Mouse (Mus musculus) limb, embryonic 14.5 days (tissue): Measurements from ENCODE around the gene Igf2bp1. TPM values are rescaled to one million over a fixed set of nuclear protein-coding genes. Genes with fewer than 3 reads are reported as not detected.

Experiments
- ATAC-seq: fragments of 200-750 bp; cut with Nextera tagmentation; 2 replicates; pipeline ENCODE4 v1.8.0; 2017; ENCODE audit warnings: low read depth, moderate number of reproducible peaks, moderate TSS enrichment; ENCODE audit not compliant: low FRiP score
- DNase-seq: peaks from one replicate; pipeline ENCODE4 v3.0.0-alpha.2; 2015; ENCODE audit warnings: low spot score
- H3K27ac ChIP-seq: fragments of 300-500 bp; sonication (generic); replicated peaks from 2 replicates; pipeline ENCODE4 v1.5.1; 2014; ENCODE audit warnings: low read depth, mild to moderate bottlenecking, low read length, moderate library complexity, mixed read lengths
- H3K27me3 ChIP-seq: fragments of 300-500 bp; sonication (generic); 2 replicates; pipeline ENCODE4 v1.6.1; 2014; ENCODE audit warnings: low read length, mixed read lengths; ENCODE audit not compliant: control insufficient read depth, insufficient read depth
- H3K36me3 ChIP-seq: fragments of 300-500 bp; sonication (generic); 2 replicates; pipeline ENCODE4 v1.6.1; 2014; ENCODE audit warnings: mild to moderate bottlenecking, low read length, moderate library complexity, mixed read lengths; ENCODE audit not compliant: control insufficient read depth, insufficient read depth
- H3K4me1 ChIP-seq: fragments of 300-500 bp; sonication (generic); 2 replicates; pipeline ENCODE4 v1.6.1; 2014; ENCODE audit warnings: antibody characterized with exemption, low read length, mixed read lengths; ENCODE audit not compliant: control insufficient read depth, insufficient read depth
- H3K4me2 ChIP-seq: fragments of 300-500 bp; sonication (generic); replicated peaks from 2 replicates; pipeline ENCODE4 v1.6.1; 2014; ENCODE audit warnings: low read depth, mild to moderate bottlenecking, low read length, moderate library complexity; ENCODE audit not compliant: severe bottlenecking
- H3K4me3 ChIP-seq: fragments of 300-500 bp; sonication (generic); replicated peaks from 2 replicates; pipeline ENCODE4 v1.5.1; 2014; ENCODE audit warnings: low read length
- H3K9ac ChIP-seq: fragments of 300-500 bp; sonication (generic); 2 replicates; pipeline ENCODE4 v1.6.1; 2014; ENCODE audit warnings: mild to moderate bottlenecking, low read depth, low read length, moderate library complexity; ENCODE audit not compliant: severe bottlenecking
- H3K9me3 ChIP-seq: fragments of 300-500 bp; sonication (generic); 2 replicates; pipeline ENCODE4 v1.6.1; 2016; ENCODE audit warnings: low read length; ENCODE audit not compliant: control insufficient read depth
- POLR2A ChIP-seq: fragments of 200-500 bp; IDR thresholded peaks from 2 replicates; pipeline ENCODE4 v1.8.0; 2012; ENCODE audit warnings: inconsistent platforms, mild to moderate bottlenecking, moderate library complexity, borderline replicate concordance; ENCODE audit not compliant: insufficient read depth, insufficient read length; ENCODE audit errors: extremely low read depth
- WGBS: fragments of 180-500 bp; shearing (Covaris S2); extraction: QIAGEN DNeasy Blood & Tissue Kit; methylation state at CpG from one replicate; pipeline ENCODE4 v1.1.7; 2014; 5-methylcytosine and 5-hydroxymethylcytosine counted together
- polyA plus RNA-seq, 2 experiments: library from polyadenylated mRNA; depleted of rRNA in 1 of 2; stranded (reverse) in 1 of 2; unstranded in 1 of 2; fragments of >200 nt; fragmentation: Nextera tagmentation in 1 of 2; extraction: Ambion mirVana in 1 of 2; gene quantifications; 2 replicates each; pipeline versions ENCODE4 v1.2.1 to v1.2.3; 2012 to 2014

Igf2bp1 gene
- polyA plus RNA-seq, 2 experiments, result 22.8 to 26.7 TPM

DNA sequence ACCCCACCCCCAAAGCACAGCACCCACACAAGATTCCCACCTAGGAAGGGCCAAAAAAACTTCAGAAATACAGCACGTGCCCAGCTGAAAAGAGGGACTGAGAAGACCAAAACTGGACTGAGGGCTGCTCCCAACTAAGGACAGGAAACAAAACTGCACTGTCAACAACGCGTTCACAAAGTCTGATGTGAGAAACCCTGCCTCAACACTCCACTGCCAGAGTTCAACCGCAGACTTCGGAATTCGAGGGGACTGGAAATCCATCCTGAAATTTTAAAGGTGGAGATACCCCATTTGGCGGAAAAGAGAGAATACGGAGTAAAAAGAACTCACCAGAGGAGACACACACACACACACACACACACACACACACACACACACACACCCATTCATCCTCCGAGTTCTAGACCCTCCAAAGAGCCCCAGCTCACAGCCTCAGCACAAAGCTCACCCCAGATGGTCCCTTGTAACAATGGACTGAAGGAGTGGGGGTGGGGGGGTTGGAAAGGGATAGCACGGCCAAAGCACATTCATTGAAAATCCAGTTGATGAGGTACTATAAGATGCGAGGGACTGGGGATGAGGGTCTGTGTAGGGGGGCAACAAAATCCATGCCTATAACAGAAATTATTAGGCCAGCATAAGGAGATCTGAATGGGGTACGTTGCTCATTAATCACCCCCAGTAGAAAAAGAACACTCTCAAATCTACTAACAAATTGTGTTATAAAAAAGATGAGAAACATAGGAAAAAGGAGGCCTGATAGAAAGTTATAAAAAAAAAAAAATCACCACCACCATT is 2.4 kb downstream of the Igf2bp1 start:
- ATAC-seq (no peak), DNase-seq (no peak)
- Histone ChIP-seq H3K4me1 (peaks cover 34% of the 10 kb centered on the region), H3K9me3 (no peaks in the 10 kb centered on the region), H3K4me3 (peak overlapping the region; percentile 89), H3K27ac (no peak overlapping the region), H3K27me3 (no peaks in the 10 kb centered on the region), H3K36me3 (peaks cover 7% of the 10 kb centered on the region; the same call in 1 of the 2 replicates), H3K9ac (peak overlapping the region; percentile 95), H3K4me2 (peak overlapping the region; percentile 86)
- WGBS, result 3% methylated on average over 12 of the region's 12 CpGs
- no peak for TF ChIP-seq POLR2A

DNA sequence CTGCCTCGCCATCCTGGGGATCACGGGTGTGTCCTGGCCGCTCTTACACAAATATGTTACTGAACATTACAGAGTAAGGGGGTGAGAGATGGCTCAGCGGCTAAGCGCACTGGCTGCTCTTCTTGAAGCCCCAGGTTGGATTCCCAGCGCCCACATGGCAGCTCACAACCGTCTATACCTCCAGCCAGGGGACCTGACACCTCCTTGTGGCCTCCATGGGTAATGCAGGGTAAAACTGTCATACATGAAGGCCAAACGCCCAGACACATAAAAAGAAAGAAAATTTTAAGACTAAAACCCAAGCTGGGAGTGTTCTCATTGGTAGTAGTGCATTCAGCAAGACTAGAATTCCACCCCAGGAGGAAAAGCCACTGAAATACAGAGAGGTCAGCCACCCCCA is 11.6 kb downstream of the Igf2bp1 start:
- Histone ChIP-seq H3K4me2 (no peak overlapping the region), H3K9ac (no peak overlapping the region), H3K4me1 (peaks cover 39% of the 10 kb centered on the region), H3K4me3 (no peak overlapping the region), H3K36me3 (peaks cover 20% of the 10 kb centered on the region), H3K27ac (no peak overlapping the region), H3K9me3 (no peaks in the 10 kb centered on the region), H3K27me3 (no peaks in the 10 kb centered on the region)
- WGBS, result 93% methylated on average over 8 of the region's 8 CpGs
- ATAC-seq (no peak), DNase-seq (no peak)
- no peak for TF ChIP-seq POLR2A

DNA sequence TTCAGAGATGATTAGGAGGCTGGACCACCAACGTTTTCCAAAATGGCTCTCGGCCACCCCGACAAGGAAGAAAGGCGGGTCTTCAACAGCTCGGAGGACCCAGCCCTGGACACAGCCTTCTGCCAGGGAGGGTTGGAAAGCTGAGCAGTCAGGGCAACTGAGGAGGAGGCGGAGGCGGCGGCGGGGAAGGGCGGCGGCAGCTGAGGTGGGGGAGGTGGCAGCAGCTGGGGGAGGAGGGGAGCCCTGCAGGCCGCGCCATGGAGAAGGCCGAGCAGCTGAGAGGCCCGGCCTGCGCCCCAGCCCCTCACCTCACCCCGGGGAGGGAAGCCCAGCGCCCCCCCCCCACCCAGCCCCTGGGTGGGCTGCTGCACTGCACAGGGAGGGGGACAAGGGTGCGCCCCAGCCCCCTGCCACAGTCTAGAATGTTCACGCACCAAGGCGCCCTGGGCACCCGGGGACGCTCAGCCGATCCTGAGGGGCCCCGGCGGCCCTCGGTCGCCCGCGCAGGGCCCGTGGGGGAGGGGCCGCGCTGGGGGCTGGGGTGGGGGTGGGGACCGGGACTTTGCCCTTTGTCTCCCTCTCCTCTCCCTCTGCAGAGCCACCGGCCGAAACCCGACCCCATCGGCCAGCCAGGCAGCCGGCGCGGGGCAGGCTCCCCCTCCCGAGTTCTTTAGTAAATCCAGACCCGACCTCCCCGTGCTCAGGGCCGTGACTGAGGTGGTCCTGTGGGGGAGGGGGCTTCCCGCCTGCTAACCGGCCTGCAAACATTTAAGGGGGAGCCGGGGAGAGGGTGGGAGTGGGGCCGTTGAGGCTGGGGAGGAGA is 14.6 kb downstream of the Igf2bp1 start:
- Histone ChIP-seq H3K4me1 (peaks cover 53% of the 10 kb centered on the region), H3K27me3 (no peaks in the 10 kb centered on the region), H3K27ac (peak overlapping the region; percentile 89), H3K4me2 (peak overlapping the region; percentile 88), H3K9ac (peak overlapping the region; percentile 66), H3K4me3 (peak overlapping the region; percentile 42), H3K9me3 (no peaks in the 10 kb centered on the region), H3K36me3 (peaks cover 17% of the 10 kb centered on the region)
- ATAC-seq, result peak; percentile 79
- WGBS, result under 1% methylated on average over 20 of the region's 49 CpGs
- TF ChIP-seq POLR2A, result no peak
- DNase-seq, result peak; percentile 57

- H3K9me3 ChIP-seq, result no peaks in the 10 kb centered on the region
- peak overlapping the region; percentile 88 for H3K4me2 ChIP-seq
- peaks cover 53% of the 10 kb centered on the region for H3K4me1 ChIP-seq
- DNase-seq (no peak), ATAC-seq (no peak)
- H3K4me3 ChIP-seq, result peak overlapping the region; percentile 42
- peak overlapping the region; percentile 89 for H3K27ac ChIP-seq
- TF ChIP-seq POLR2A, result no peak
- H3K9ac ChIP-seq, result peak overlapping the region; percentile 66
- 31% methylated on average over 4 of the region's 4 CpGs for WGBS
- H3K36me3 ChIP-seq, result peaks cover 12% of the 10 kb centered on the region
- no peaks in the 10 kb centered on the region for H3K27me3 ChIP-seq
These were observed 15.3 kb downstream of the Igf2bp1 start for GRCm38 (mm10) chr11:95990431-95990830.

DNA sequence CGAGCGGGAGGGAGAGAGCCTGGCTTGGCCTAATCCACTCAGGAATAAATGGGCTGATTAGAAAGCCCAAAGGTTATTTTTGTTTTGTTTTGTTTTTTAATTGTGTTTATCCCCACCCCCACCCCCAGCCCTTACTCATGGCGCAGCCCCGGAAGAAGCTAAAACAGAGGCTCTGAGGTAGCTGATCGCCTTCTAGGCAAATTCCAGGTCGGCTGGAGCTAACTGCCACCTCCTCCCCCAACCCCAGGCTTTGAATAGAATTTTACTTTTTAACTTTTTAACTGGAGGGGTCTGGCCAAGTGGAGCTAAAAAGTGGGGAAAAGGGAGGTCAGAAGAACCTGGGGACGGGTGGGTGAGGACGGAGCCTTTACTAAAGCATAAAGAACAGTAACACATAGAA is 15.9 kb downstream of the Igf2bp1 start:
- Histone ChIP-seq H3K9me3 (no peaks in the 10 kb centered on the region), H3K36me3 (peaks cover 12% of the 10 kb centered on the region), H3K27ac (peak overlapping the region; percentile 89; the same call in 1 of the 2 replicates), H3K4me2 (peak overlapping the region; percentile 88), H3K27me3 (no peaks in the 10 kb centered on the region), H3K4me3 (no peak overlapping the region; the same call in 1 of the 2 replicates), H3K4me1 (peaks cover 53% of the 10 kb centered on the region), H3K9ac (no peak overlapping the region)
- ATAC-seq (no peak), DNase-seq (no peak)
- WGBS, result 22% methylated on average over 8 of the region's 8 CpGs
- TF ChIP-seq POLR2A, result no peak
